Mouse (Mus musculus) olfactory bulb, adult 2 months (tissue): ENCODE measurements around the gene Krt18.

ENCODE experiments used
- CTCF ChIP-seq: fragments of 200-500 bp; IDR thresholded peaks from 2 replicates; pipeline ENCODE4 v1.5.1; 2012; ENCODE audit warnings: low read depth, mild to moderate bottlenecking, low read length, moderate library complexity; ENCODE audit not compliant: insufficient read depth
- POLR2A ChIP-seq: fragments of 200-500 bp; IDR thresholded peaks from 2 replicates; pipeline ENCODE4 v1.6.1; 2012; ENCODE audit warnings: mild to moderate bottlenecking, low read depth, low read length, moderate library complexity; ENCODE audit not compliant: insufficient read depth

- no peak for TF ChIP-seq CTCF
- TF ChIP-seq POLR2A = no peak
Observed at GRCm38 (mm10) chr15:102016096-102016495, 11.9 kb upstream of the Krt18 start.
